Mouse (Mus musculus): ENCODE measurements around the gene Coasy. TPM values are rescaled to one million over a fixed set of nuclear protein-coding genes. Genes with fewer than 3 reads are reported as not detected.

Gene Coasy
- total RNA-seq, 2 experiments from 2014 or later = 10.6 to 15.8 TPM

- ATAC-seq (ENCODE audit: poor library complexity, severe bottlenecking) = no peak
Observed at GRCm38 (mm10) chr11:101130056-101130756, 47.8 kb downstream of the Coasy start.

- ATAC-seq (ENCODE audit: poor library complexity, severe bottlenecking) = no peak
Observed at GRCm38 (mm10) chr11:101131187-101131586, 48.8 kb downstream of the Coasy start.

GRCm38 (mm10) chr11:101131701-101132100 lies 49.3 kb downstream of the Coasy start:
- ATAC-seq (ENCODE audit: poor library complexity, severe bottlenecking) = no peak

- ATAC-seq (ENCODE audit: poor library complexity, severe bottlenecking) = no peak
Observed at GRCm38 (mm10) chr11:101133037-101133436, 50.7 kb downstream of the Coasy start.

- ATAC-seq (ENCODE audit: poor library complexity, severe bottlenecking) = no peak
Observed at GRCm38 (mm10) chr11:101134217-101134865, 52.0 kb downstream of the Coasy start.

Other genes starting within 250 kb of the Coasy start
- 40.9 and 47.6 TPM in 2 replicates for gene Stat5b, start 231.8 kb upstream of the Coasy start, total RNA-seq (2015)
- 50.6 and 53.2 TPM in 2 replicates for gene Stat5b, start 231.8 kb upstream of the Coasy start, total RNA-seq (2017)
- 20.0 and 22.5 TPM in 2 replicates for gene Stat5a, start 223.2 kb upstream of the Coasy start, total RNA-seq (2015)
- gene Stat5a, start 223.2 kb upstream of the Coasy start, total RNA-seq (2017) = 22.5 and 23.7 TPM in 2 replicates
- gene Stat3, start 143.0 kb upstream of the Coasy start, total RNA-seq (2015) = 61.5 and 79.5 TPM in 2 replicates
- 103 and 184 TPM in 2 replicates for gene Stat3, start 143.0 kb upstream of the Coasy start, total RNA-seq (2017)
- not detected in 2 replicates for gene Cavin1, start 111.7 kb upstream of the Coasy start, total RNA-seq (2015)
- gene Cavin1, start 111.7 kb upstream of the Coasy start, total RNA-seq (2017) = 0.15 TPM in 1 of 2 replicates, not detected in the other
- gene Atp6v0a1, start 73.1 kb upstream of the Coasy start, total RNA-seq (2015) = 40.2 and 42.9 TPM in 2 replicates
- gene Atp6v0a1, start 73.1 kb upstream of the Coasy start, total RNA-seq (2017) = 35.2 and 46.1 TPM in 2 replicates
- gene Naglu, start 12.6 kb upstream of the Coasy start, total RNA-seq (2015) = 7.2 and 7.9 TPM in 2 replicates
- 8.9 and 9.1 TPM in 2 replicates for gene Naglu, start 12.6 kb upstream of the Coasy start, total RNA-seq (2017)
- gene Hsd17b1, start 4.2 kb upstream of the Coasy start, total RNA-seq (2015) = 0.11 and 0.45 TPM in 2 replicates
- gene Hsd17b1, start 4.2 kb upstream of the Coasy start, total RNA-seq (2017) = 0.29 TPM in 1 of 2 replicates, not detected in the other
- 62.7 and 64.8 TPM in 2 replicates for gene Mlx, start 4.7 kb downstream of the Coasy start, total RNA-seq (2015)
- 79.3 and 96.0 TPM in 2 replicates for gene Mlx, start 4.7 kb downstream of the Coasy start, total RNA-seq (2017)
- gene Psmc3ip, start 12.9 kb downstream of the Coasy start, total RNA-seq (2015) = 11.5 and 14.9 TPM in 2 replicates
- gene Psmc3ip, start 12.9 kb downstream of the Coasy start, total RNA-seq (2017) = 21.3 and 24.1 TPM in 2 replicates
- 15.9 and 17.2 TPM in 2 replicates for gene Retreg3, start 37.3 kb downstream of the Coasy start, total RNA-seq (2015)
- 48.1 and 53.1 TPM in 2 replicates for gene Retreg3, start 37.3 kb downstream of the Coasy start, total RNA-seq (2017)
- gene Tubg1, start 37.4 kb downstream of the Coasy start, total RNA-seq (2015) = 14.5 and 15.2 TPM in 2 replicates
- gene Tubg1, start 37.4 kb downstream of the Coasy start, total RNA-seq (2017) = 32.2 and 34.4 TPM in 2 replicates
- not detected in 2 replicates for gene Tubg2, start 73.3 kb downstream of the Coasy start, total RNA-seq (2015)
- gene Tubg2, start 73.3 kb downstream of the Coasy start, total RNA-seq (2017) = not detected in 2 replicates
- gene Cntnap1, start 88.0 kb downstream of the Coasy start, total RNA-seq (2015) = not detected in 2 replicates
- 0.07 TPM in 1 of 2 replicates, not detected in the other for gene Cntnap1, start 88.0 kb downstream of the Coasy start, total RNA-seq (2017)
- gene Plekhh3, start 88.8 kb downstream of the Coasy start, total RNA-seq (2015) = 0.96 and 1.6 TPM in 2 replicates
- 1.8 and 3.8 TPM in 2 replicates for gene Plekhh3, start 88.8 kb downstream of the Coasy start, total RNA-seq (2017)
- gene Ccr10, start 92.9 kb downstream of the Coasy start, total RNA-seq (2015) = 0.11 TPM in 1 of 2 replicates, not detected in the other
- gene Ccr10, start 92.9 kb downstream of the Coasy start, total RNA-seq (2017) = 0.07 and 0.37 TPM in 2 replicates
- 20.0 and 20.8 TPM in 2 replicates for gene Ezh1, start 143.9 kb downstream of the Coasy start, total RNA-seq (2015)
- 20.0 and 20.1 TPM in 2 replicates for gene Ezh1, start 143.9 kb downstream of the Coasy start, total RNA-seq (2017)
- not detected in 2 replicates for gene Ramp2, start 163.5 kb downstream of the Coasy start, total RNA-seq (2015)
- not detected in 2 replicates for gene Ramp2, start 163.5 kb downstream of the Coasy start, total RNA-seq (2017)
- 169 and 184 TPM in 2 replicates for gene Vps25, start 171.1 kb downstream of the Coasy start, total RNA-seq (2015)
- gene Vps25, start 171.1 kb downstream of the Coasy start, total RNA-seq (2017) = 54.6 and 55.7 TPM in 2 replicates
- 0.27 TPM in 1 of 2 replicates, not detected in the other for gene Wnk4, start 178.0 kb downstream of the Coasy start, total RNA-seq (2015)
- 0.15 TPM in 1 of 2 replicates, not detected in the other for gene Wnk4, start 178.0 kb downstream of the Coasy start, total RNA-seq (2017)
- gene Cntd1, start 196.4 kb downstream of the Coasy start, total RNA-seq (2015) = 1.2 and 1.6 TPM in 2 replicates
- 1.7 TPM in 2 replicates for gene Cntd1, start 196.4 kb downstream of the Coasy start, total RNA-seq (2017)
- 69.8 and 71.2 TPM in 2 replicates for gene Coa3, start 196.5 kb downstream of the Coasy start, total RNA-seq (2015)
- 23.2 and 33.6 TPM in 2 replicates for gene Coa3, start 196.5 kb downstream of the Coasy start, total RNA-seq (2017)
- 62.2 and 68.0 TPM in 2 replicates for gene Becn1, start 219.7 kb downstream of the Coasy start, total RNA-seq (2015)
- 129 and 168 TPM in 2 replicates for gene Becn1, start 219.7 kb downstream of the Coasy start, total RNA-seq (2017)
- 90.6 and 116 TPM in 2 replicates for gene Psme3, start 233.6 kb downstream of the Coasy start, total RNA-seq (2015)
- gene Psme3, start 233.6 kb downstream of the Coasy start, total RNA-seq (2017) = 62.1 and 91.5 TPM in 2 replicates
- 0.98 and 2.1 TPM in 2 replicates for gene Aoc2, start 242.5 kb downstream of the Coasy start, total RNA-seq (2015)
- 0.95 and 1.4 TPM in 2 replicates for gene Aoc2, start 242.5 kb downstream of the Coasy start, total RNA-seq (2017)
- 0.05 TPM in 1 of 2 replicates, not detected in the other for gene Aoc3, start 248.0 kb downstream of the Coasy start, total RNA-seq (2015)
- not detected in 2 replicates for gene Aoc3, start 248.0 kb downstream of the Coasy start, total RNA-seq (2017)

Data from megakaryocyte, adult 5-6 weeks (primary cell).